Mouse (Mus musculus) brain, embryonic 14.5 days (tissue): ENCODE results near the gene Ube4a.

Experiments used
- CTCF ChIP-seq: fragments of 200-500 bp; IDR thresholded peaks from 2 replicates; pipeline ENCODE4 v1.5.1; 2012; ENCODE audit warnings: inconsistent platforms, mild to moderate bottlenecking, moderate library complexity, borderline replicate concordance; ENCODE audit not compliant: insufficient read depth, insufficient read length; ENCODE audit errors: extremely low read depth
- POLR2A ChIP-seq: fragments of 200-500 bp; IDR thresholded peaks from 2 replicates; pipeline ENCODE4 v1.6.1; 2012; ENCODE audit warnings: mild to moderate bottlenecking, inconsistent platforms, borderline replicate concordance; ENCODE audit not compliant: poor library complexity, insufficient read depth, insufficient read length, severe bottlenecking; ENCODE audit errors: extremely low read depth

GRCm38 (mm10) chr9:44981104-44981503 is 15.7 kb upstream of the Ube4a start:
- TF ChIP-seq POLR2A (no peak), CTCF (no peak)
